Mouse (Mus musculus): ENCODE results near the gene Slc7a7.

DNA sequence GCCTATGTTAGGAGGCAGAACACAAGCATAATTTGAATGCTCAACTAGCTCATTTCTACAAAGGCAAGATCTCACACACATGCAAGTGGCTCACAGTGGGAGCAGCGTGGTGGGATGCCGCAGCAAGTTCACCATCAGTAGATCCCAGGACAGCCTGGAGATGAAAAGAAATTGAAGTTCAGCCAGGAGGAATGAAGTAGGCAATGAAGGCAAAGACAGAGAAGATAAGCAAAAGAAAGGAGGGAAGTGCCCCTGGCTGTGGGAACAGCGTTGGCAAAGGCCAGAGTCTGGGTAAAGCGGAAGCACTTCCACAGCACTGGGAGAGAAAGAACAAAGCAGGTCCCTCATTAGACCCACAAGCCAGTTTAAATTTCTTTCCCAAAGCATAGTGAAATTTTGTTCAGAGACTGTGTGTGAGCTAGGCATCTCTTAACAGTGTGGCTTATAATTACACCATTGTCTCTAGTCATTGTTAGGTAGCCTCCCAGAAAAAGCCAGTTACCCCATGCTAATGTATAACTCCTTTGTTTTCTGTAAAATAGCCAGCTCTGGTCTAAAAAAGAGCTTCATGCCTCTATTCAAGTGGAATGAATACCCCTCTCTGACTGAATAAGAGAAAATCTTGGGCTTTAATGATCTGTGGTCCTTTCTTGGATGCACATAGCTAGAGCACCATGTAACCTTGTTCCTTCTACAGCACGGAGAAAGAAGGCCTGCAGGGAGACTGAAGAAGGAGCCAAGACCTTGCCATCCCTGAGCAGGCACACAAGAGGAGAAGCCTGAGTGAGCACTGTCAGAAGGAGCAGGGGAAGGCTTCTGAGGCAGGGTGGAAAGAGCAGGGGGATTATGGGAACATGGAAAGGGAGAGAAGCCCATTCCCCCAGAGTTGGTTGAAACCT, 85.2 kb downstream of the Slc7a7 start:
- TF ChIP-seq POLR2A (IDR thresholded peaks at IDR 0.05; ENCODE audit: extremely low read depth, insufficient read depth, low read length), result no peak
- no peak for TF ChIP-seq CTCF (IDR thresholded peaks at IDR 0.05; ENCODE audit: low read depth, low read length)

Data from liver, adult 2 months (tissue).